Mouse (Mus musculus): ENCODE data around the gene Ogn.

GRCm38 (mm10) chr13:49583859-49584258 is 24.0 kb upstream of the Ogn start:
- TF ChIP-seq POLR2A (IDR thresholded peaks at IDR 0.05; ENCODE audit: borderline replicate concordance, control insufficient read depth, low read depth, low read length) (no peak), CTCF (IDR thresholded peaks at IDR 0.05; ENCODE audit: control insufficient read depth, insufficient read depth, low read length) (no peak)

Data from bone marrow, adult 2 months (tissue).